Mouse (Mus musculus) limb, embryonic 14.5 days (tissue): ENCODE measurements at regions not wholly inside any gene's neighbourhood (a gene's known extent, or its start where the extent isn't known, plus 50 kb on each side); places are given as distances from the start of the nearest gene placed in this dataset.

Experiments
- ATAC-seq: fragments of 200-750 bp; cut with Nextera tagmentation; 2 replicates; pipeline ENCODE4 v1.8.0; 2017; ENCODE audit warnings: low read depth, moderate number of reproducible peaks, moderate TSS enrichment; ENCODE audit not compliant: low FRiP score
- DNase-seq: peaks from one replicate; pipeline ENCODE4 v3.0.0-alpha.2; 2015; ENCODE audit warnings: low spot score
- H3K27ac ChIP-seq: fragments of 300-500 bp; sonication (generic); replicated peaks from 2 replicates; pipeline ENCODE4 v1.5.1; 2014; ENCODE audit warnings: low read depth, mild to moderate bottlenecking, low read length, moderate library complexity, mixed read lengths
- H3K27me3 ChIP-seq: fragments of 300-500 bp; sonication (generic); 2 replicates; pipeline ENCODE4 v1.6.1; 2014; ENCODE audit warnings: low read length, mixed read lengths; ENCODE audit not compliant: control insufficient read depth, insufficient read depth
- H3K36me3 ChIP-seq: fragments of 300-500 bp; sonication (generic); 2 replicates; pipeline ENCODE4 v1.6.1; 2014; ENCODE audit warnings: mild to moderate bottlenecking, low read length, moderate library complexity, mixed read lengths; ENCODE audit not compliant: control insufficient read depth, insufficient read depth
- H3K4me1 ChIP-seq: fragments of 300-500 bp; sonication (generic); 2 replicates; pipeline ENCODE4 v1.6.1; 2014; ENCODE audit warnings: antibody characterized with exemption, low read length, mixed read lengths; ENCODE audit not compliant: control insufficient read depth, insufficient read depth
- H3K4me2 ChIP-seq: fragments of 300-500 bp; sonication (generic); replicated peaks from 2 replicates; pipeline ENCODE4 v1.6.1; 2014; ENCODE audit warnings: low read depth, mild to moderate bottlenecking, low read length, moderate library complexity; ENCODE audit not compliant: severe bottlenecking
- H3K4me3 ChIP-seq: fragments of 300-500 bp; sonication (generic); replicated peaks from 2 replicates; pipeline ENCODE4 v1.5.1; 2014; ENCODE audit warnings: low read length
- H3K9ac ChIP-seq: fragments of 300-500 bp; sonication (generic); 2 replicates; pipeline ENCODE4 v1.6.1; 2014; ENCODE audit warnings: mild to moderate bottlenecking, low read depth, low read length, moderate library complexity; ENCODE audit not compliant: severe bottlenecking
- H3K9me3 ChIP-seq: fragments of 300-500 bp; sonication (generic); 2 replicates; pipeline ENCODE4 v1.6.1; 2016; ENCODE audit warnings: low read length; ENCODE audit not compliant: control insufficient read depth
- POLR2A ChIP-seq: fragments of 200-500 bp; IDR thresholded peaks from 2 replicates; pipeline ENCODE4 v1.8.0; 2012; ENCODE audit warnings: inconsistent platforms, mild to moderate bottlenecking, moderate library complexity, borderline replicate concordance; ENCODE audit not compliant: insufficient read depth, insufficient read length; ENCODE audit errors: extremely low read depth
- WGBS: fragments of 180-500 bp; shearing (Covaris S2); extraction: QIAGEN DNeasy Blood & Tissue Kit; methylation state at CpG from one replicate; pipeline ENCODE4 v1.1.7; 2014; 5-methylcytosine and 5-hydroxymethylcytosine counted together

- Histone ChIP-seq H3K4me3 (no peak overlapping the region), H3K4me1 (peaks cover 14% of the 10 kb centered on the region), H3K36me3 (no peaks in the 10 kb centered on the region), H3K4me2 (no peak overlapping the region), H3K27me3 (no peaks in the 10 kb centered on the region), H3K9me3 (no peaks in the 10 kb centered on the region), H3K27ac (peak overlapping the region; percentile 62; the same call in 1 of the 2 replicates), H3K9ac (no peak overlapping the region)
- ATAC-seq (no peak), DNase-seq (no peak)
- TF ChIP-seq POLR2A, result no peak
- WGBS, result 47% methylated on average over 4 of the region's 4 CpGs
Observed at GRCm38 (mm10) chr3:21564847-21565485, 511.5 kb upstream of the Tbl1xr1 start.

- no peaks in the 10 kb centered on the region for H3K36me3 ChIP-seq
- no peak overlapping the region for H3K9ac ChIP-seq
- 63% methylated on average over 1 of the region's 1 CpGs for WGBS
- TF ChIP-seq POLR2A, result no peak
- no peak overlapping the region for H3K4me3 ChIP-seq
- ATAC-seq (no peak), DNase-seq (no peak)
- no peak overlapping the region for H3K4me2 ChIP-seq
- peaks cover 4% of the 10 kb centered on the region for H3K4me1 ChIP-seq
- H3K27me3 ChIP-seq, result no peaks in the 10 kb centered on the region
- no peaks in the 10 kb centered on the region for H3K9me3 ChIP-seq
- H3K27ac ChIP-seq, result no peak overlapping the region
Observed at GRCm38 (mm10) chr3:21569721-21570120, 506.7 kb upstream of the Tbl1xr1 start.

- no peaks in the 10 kb centered on the region for H3K4me1 ChIP-seq
- no peak overlapping the region for H3K27ac ChIP-seq
- no peak for TF ChIP-seq POLR2A
- no peak overlapping the region for H3K4me2 ChIP-seq
- no peaks in the 10 kb centered on the region for H3K9me3 ChIP-seq
- no peaks in the 10 kb centered on the region for H3K27me3 ChIP-seq
- 55% methylated on average over 3 of the region's 3 CpGs for WGBS
- no peaks in the 10 kb centered on the region for H3K36me3 ChIP-seq
- no peak overlapping the region for H3K9ac ChIP-seq
- DNase-seq (no peak), ATAC-seq (no peak)
- H3K4me3 ChIP-seq, result no peak overlapping the region
Observed at GRCm38 (mm10) chr3:21578635-21579034, 497.8 kb upstream of the Tbl1xr1 start.

GRCm38 (mm10) chr3:21582122-21582521 is 494.3 kb upstream of the Tbl1xr1 start:
- no peaks in the 10 kb centered on the region for H3K36me3 ChIP-seq
- no peak overlapping the region for H3K9ac ChIP-seq
- no peak for TF ChIP-seq POLR2A
- no peaks in the 10 kb centered on the region for H3K27me3 ChIP-seq
- H3K27ac ChIP-seq, result no peak overlapping the region
- no peak overlapping the region for H3K4me3 ChIP-seq
- 62% methylated on average over 1 of the region's 1 CpGs for WGBS
- ATAC-seq (no peak), DNase-seq (no peak)
- no peaks in the 10 kb centered on the region for H3K9me3 ChIP-seq
- no peaks in the 10 kb centered on the region for H3K4me1 ChIP-seq
- no peak overlapping the region for H3K4me2 ChIP-seq

- TF ChIP-seq POLR2A, result no peak
- Histone ChIP-seq H3K4me2 (no peak overlapping the region), H3K27ac (no peak overlapping the region), H3K9ac (no peak overlapping the region), H3K4me3 (no peak overlapping the region), H3K9me3 (no peaks in the 10 kb centered on the region), H3K36me3 (no peaks in the 10 kb centered on the region), H3K27me3 (no peaks in the 10 kb centered on the region), H3K4me1 (no peaks in the 10 kb centered on the region)
- ATAC-seq, result no peak
- WGBS, result 84% methylated on average over 3 of the region's 3 CpGs
- DNase-seq, result no peak
Observed at GRCm38 (mm10) chr3:21585767-21586166, 490.7 kb upstream of the Tbl1xr1 start.

GRCm38 (mm10) chr3:21606846-21607245 is 469.6 kb upstream of the Tbl1xr1 start:
- TF ChIP-seq POLR2A, result no peak
- Histone ChIP-seq H3K4me1 (no peaks in the 10 kb centered on the region), H3K9me3 (no peaks in the 10 kb centered on the region), H3K36me3 (no peaks in the 10 kb centered on the region), H3K4me2 (no peak overlapping the region), H3K9ac (no peak overlapping the region), H3K27ac (no peak overlapping the region), H3K4me3 (no peak overlapping the region), H3K27me3 (no peaks in the 10 kb centered on the region)
- ATAC-seq (no peak), DNase-seq (no peak)
- 97% methylated on average over 2 of the region's 2 CpGs for WGBS
